Mouse (Mus musculus) erythroblast, embryonic 14.5 days (primary cell): ENCODE results near the gene Zfp69.

Experiments
- GATA1 ChIP-seq: IDR thresholded peaks from 2 replicates; pipeline ENCODE4 v1.6.1; 2012; ENCODE audit warnings: low read length, inconsistent platforms, mixed read lengths
- TAL1 ChIP-seq: IDR thresholded peaks from 3 replicates; pipeline ENCODE4 v1.6.1; 2012; ENCODE audit warnings: low read length, inconsistent platforms, mixed read lengths

DNA sequence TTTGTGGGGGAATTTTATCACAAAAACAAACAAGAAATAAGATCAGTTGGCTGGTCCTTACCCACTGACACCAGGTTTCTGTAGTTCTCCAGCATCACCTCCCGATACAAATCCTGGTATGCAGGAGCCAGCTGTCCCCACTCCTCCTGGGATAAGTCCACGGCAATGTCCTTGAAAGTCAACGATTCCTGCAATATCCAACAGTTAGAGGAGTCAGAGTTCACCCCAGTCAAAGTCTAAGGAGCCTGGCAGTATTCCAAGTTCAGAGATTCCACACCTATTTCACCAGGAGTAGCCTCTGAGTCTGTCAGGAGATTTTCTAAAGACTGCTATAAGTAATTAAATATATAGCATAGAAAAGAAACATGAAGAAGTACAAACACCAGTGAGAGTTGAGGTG lies 16.5 kb downstream of the Zfp69 start:
- TF ChIP-seq TAL1 (no peak), GATA1 (no peak)
